ENCODE assay signal across 15 mouse cellular contexts in genomic region chr8:119421603-119422122, GRCm38 (mm10). TPM values are rescaled to one million over a fixed set of nuclear protein-coding genes. Genes with fewer than 3 reads are reported as not detected.
A peak's percentile ranks its signal among the peaks of the same experiment; 100 is the strongest.
DNase-seq lines count a peak whose midpoint lies in the region; TF ChIP-seq lines count a peak whose summit lies in the region.
"Had no signal": no experiment of that assay in that cellular context is flagged by ENCODE, and none has a peak within 500 bp of the region (broad histone marks: within the 10 kb centered on the region; RNA-seq: fewer than 3 reads in every experiment).

No protein-coding gene starts in this region.

- DNase-seq in heart, adult 2 months: peak in 1 of 2 experiments; percentile 54
- no peak for DNase-seq in heart, postnatal 25 days (ENCODE audit: low spot score)
- no peak for DNase-seq in left cerebral cortex, adult 2 months (ENCODE audit: extremely low spot score in 1 of 2, low spot score in 2 of 2)
- no peak for DNase-seq in left cerebral cortex, adult 11 months (ENCODE audit: low spot score)
- no peak for DNase-seq in neural tube, embryonic 10.5 days (ENCODE audit: extremely low spot score, low spot score)
- no peak for DNase-seq in lung, adult 18-20 months
- DNase-seq: cerebellum, adult 18-20 months; lung, postnatal 4 days; spleen, adult 18-20 months had no signal

- TF ChIP-seq CTCF in heart, adult 2 months (IDR thresholded peaks at IDR 0.05): no peak
- TF ChIP-seq CTCF in left cerebral cortex, adult 2 months (IDR thresholded peaks at IDR 0.05): no peak
- TF ChIP-seq CTCF in bone marrow macrophage, adult 2 months (IDR thresholded peaks at IDR 0.05; ENCODE audit: low read depth, low read length): no peak

- TF ChIP-seq EP300 in heart, adult 2 months (IDR thresholded peaks at IDR 0.05; ENCODE audit: insufficient read depth, low read depth, low read length): no peak

- H3K27me3 ChIP-seq in heart, adult 2 months (ENCODE audit: control insufficient read depth, insufficient read depth, low read length): no peaks in the 10 kb centered on the region
- H3K27me3 ChIP-seq: hindbrain, embryonic 15.5 days; neural tube, embryonic 13.5 days had no signal

- WGBS in heart, adult 2 months: 28% methylated on average over 9 of the region's 9 CpGs
- 43% methylated on average over 9 of the region's 9 CpGs for WGBS in macrophage (ENCODE audit: missing documents)

- TF ChIP-seq POLR2A in heart, adult 2 months (IDR thresholded peaks at IDR 0.05; ENCODE audit: insufficient read depth, low read depth, low read length): no peak
- TF ChIP-seq POLR2A in bone marrow macrophage, adult 2 months (IDR thresholded peaks at IDR 0.05; ENCODE audit: borderline replicate concordance, low read depth, low read length): no peak

- H3K79me2 ChIP-seq in heart, adult 2 months (replicated peaks; ENCODE audit: control insufficient read depth, insufficient read depth, low read length): no peaks in the 10 kb centered on the region
- no peaks in the 10 kb centered on the region for H3K79me2 ChIP-seq in macrophage (ENCODE audit: inconsistent target)

- H3K4me1 ChIP-seq in heart, adult 2 months (ENCODE audit: control insufficient read depth, insufficient read depth, low read length): peaks cover 38% of the 10 kb centered on the region
- peaks cover 54% of the 10 kb centered on the region for H3K4me1 ChIP-seq in bone marrow macrophage, adult 2 months (ENCODE audit: control insufficient read depth, insufficient read depth, low read length)

- H3K27ac ChIP-seq in heart, adult 2 months: peak overlapping the region; percentile 71
- H3K27ac ChIP-seq in left cerebral cortex, adult 2 months: peak overlapping the region; percentile 15; the same call in 1 of the 2 replicates
- peak overlapping the region; percentile 73 for H3K27ac ChIP-seq in bone marrow macrophage, adult 2 months (ENCODE audit: insufficient read depth, low read depth, low read length)
- peak overlapping the region; percentile 100 for H3K27ac ChIP-seq in macrophage
- H3K27ac ChIP-seq: hindbrain, embryonic 15.5 days; liver, embryonic 14.5 days had no signal

- H3K36me3 ChIP-seq in heart, adult 2 months (ENCODE audit: control insufficient read depth, insufficient read depth, low read length): no peaks in the 10 kb centered on the region
- no peaks in the 10 kb centered on the region for H3K36me3 ChIP-seq in macrophage (ENCODE audit: inconsistent target)
- H3K36me3 ChIP-seq: G1E; hindbrain, embryonic 15.5 days; neural tube, embryonic 13.5 days had no signal

- no peak overlapping the region for H3K9ac ChIP-seq in heart, adult 2 months (ENCODE audit: low read depth, low read length)
- H3K9ac ChIP-seq: hindbrain, embryonic 15.5 days; liver, embryonic 14.5 days; neural tube, embryonic 13.5 days had no signal

- H3K4me3 ChIP-seq in heart, adult 2 months: no peak overlapping the region
- no peak overlapping the region for H3K4me3 ChIP-seq in left cerebral cortex, adult 2 months
- H3K4me3 ChIP-seq in bone marrow macrophage, adult 2 months (ENCODE audit: insufficient read depth, low read length): no peak overlapping the region
- no peak overlapping the region for H3K4me3 ChIP-seq in macrophage (ENCODE audit: inconsistent target)
- H3K4me3 ChIP-seq: hindbrain, embryonic 15.5 days; neural tube, embryonic 13.5 days had no signal

- intact Hi-C loops in heart, adult 2 months (cut with DNase I): loop anchor here (2.0 kb wide), 1 partner anchor 15 kb away; no protein-coding TSS in a partner anchor
- intact Hi-C loops in heart, postnatal 25 days (cut with DNase I): no loop called here
- intact Hi-C loops in left cerebral cortex, adult 2 months (cut with DNase I): no loop called here

RNA-seq across cellular contexts. Expression of gene Osgin1, which starts 12.3 kb away (rescaled TPM):
- total RNA-seq in heart, adult 2 months (2021): 1 to 10 TPM; 3.9 to 5.5 TPM
- polyA plus RNA-seq in heart, adult 2 months (2012; rRNA removed): 7.2 and 7.8 TPM in 2 replicates
- 1 to 10 TPM; 3.1 to 5.5 TPM for total RNA-seq in heart, postnatal 25 days (2021)
- under 1 TPM in 1 of 2 experiments, not detected in 1; 0.40 TPM for total RNA-seq in left cerebral cortex, adult 2 months (2021)
- polyA plus RNA-seq in bone marrow macrophage, adult 2 months (2012; ENCODE audit: insufficient read depth, insufficient read length, missing spikeins): 33.8 and 34.3 TPM in 2 replicates
- total RNA-seq in macrophage (2018; cell fraction: chromatin; rRNA removed): 10 to 100 TPM in 24 of 26 experiments, 1 to 10 TPM in 2; 3.0 to 62.0 (median 39.3) TPM
- total RNA-seq in macrophage (2018; cell fraction: cytosol; rRNA removed): 10 to 100 TPM in 23 of 26 experiments, 1 to 10 TPM in 3; 4.5 to 22.9 (median 16.5) TPM
- 10 to 100 TPM in 23 of 26 experiments, 1 to 10 TPM in 3; 3.7 to 61.7 (median 25.9) TPM for total RNA-seq in macrophage (2018; cell fraction: nucleus; rRNA removed)
- polyA plus RNA-seq in macrophage (2018): 17.6 to 31.1 TPM (median 18.4 TPM) in 3 replicates
- polyA plus RNA-seq: neural tube, embryonic 13.5 days had no signal

RNA-seq across cellular contexts. Expression of gene Necab2, which starts 24.9 kb away (rescaled TPM):
- not detected for total RNA-seq in heart, adult 2 months (2021)
- not detected in 2 replicates for polyA plus RNA-seq in heart, adult 2 months (2012; rRNA removed)
- not detected for total RNA-seq in heart, postnatal 25 days (2021)
- 10 to 100 TPM; 63.3 to 80.9 TPM for total RNA-seq in left cerebral cortex, adult 2 months (2021)
- not detected in 2 replicates for polyA plus RNA-seq in bone marrow macrophage, adult 2 months (2012; ENCODE audit: insufficient read depth, insufficient read length, missing spikeins)
- total RNA-seq in macrophage (2018; cell fraction: chromatin; rRNA removed): under 1 TPM in 1 of 26 experiments, not detected in 25; 0.41 TPM
- not detected for total RNA-seq in macrophage (2018; cell fraction: cytosol; rRNA removed)
- not detected for total RNA-seq in macrophage (2018; cell fraction: nucleus; rRNA removed)
- not detected in 3 replicates for polyA plus RNA-seq in macrophage (2018)
- total RNA-seq: G1E had no signal
- polyA plus RNA-seq: G1E had no signal

RNA-seq across cellular contexts. Expression of gene Mlycd, which starts 27.0 kb away (rescaled TPM):
- total RNA-seq in heart, adult 2 months (2021): 100 to 1,000 TPM; 110 to 118 TPM
- 83.8 and 99.1 TPM in 2 replicates for polyA plus RNA-seq in heart, adult 2 months (2012; rRNA removed)
- 100 to 1,000 TPM; 109 to 111 TPM for total RNA-seq in heart, postnatal 25 days (2021)
- total RNA-seq in left cerebral cortex, adult 2 months (2021): 10 to 100 TPM; 26.1 to 28.7 TPM
- polyA plus RNA-seq in bone marrow macrophage, adult 2 months (2012; ENCODE audit: insufficient read depth, insufficient read length, missing spikeins): 14.2 and 14.3 TPM in 2 replicates
- 10 to 100 TPM in 12 of 26 experiments, 1 to 10 TPM in 14; 2.2 to 30.0 (median 9.5) TPM for total RNA-seq in macrophage (2018; cell fraction: chromatin; rRNA removed)
- 10 to 100 TPM in 16 of 26 experiments, 1 to 10 TPM in 10; 3.4 to 17.0 (median 10.6) TPM for total RNA-seq in macrophage (2018; cell fraction: cytosol; rRNA removed)
- total RNA-seq in macrophage (2018; cell fraction: nucleus; rRNA removed): 10 to 100 TPM in 9 of 26 experiments, 1 to 10 TPM in 17; 3.6 to 18.8 (median 7.4) TPM
- 9.4 to 13.4 TPM (median 12.3 TPM) in 3 replicates for polyA plus RNA-seq in macrophage (2018)

Comparison
In these comparisons a context has a peak if more than half of its experiments do, and no peak if none do; other contexts are left out.
1. H3K27ac ChIP-seq: peak in every context shown above with its lines; median percentile 100 in macrophage; 73 in bone marrow macrophage, adult 2 months; 71 in heart, adult 2 months; 15 in left cerebral cortex, adult 2 months.
2. RNA of gene Necab2, which starts 24.9 kb away (total RNA-seq): 63.3 to 80.9 TPM in left cerebral cortex, adult 2 months; not detected in heart, postnatal 25 days and not detected in heart, adult 2 months; every median in the first group is over 10 times any median in the second.